ENCODE assay signal across 8 mouse cellular contexts in genomic region chr1:172490261-172490661, GRCm38 (mm10). TPM values are rescaled to one million over a fixed set of nuclear protein-coding genes. Genes with fewer than 3 reads are reported as not detected.
DNase-seq lines count a peak whose midpoint lies in the region; ATAC-seq and TF ChIP-seq lines count a peak whose summit lies in the region.

No protein-coding gene starts in this region.

- H3K9ac ChIP-seq in intestine, postnatal 0 days (ENCODE audit: low read depth, low read length) = no peak overlapping the region
- no peak overlapping the region for H3K9ac ChIP-seq in midbrain, embryonic 11.5 days (ENCODE audit: low read length)

- DNase-seq in adrenal gland, adult 18-20 months (ENCODE audit: low spot score in 2 of 2) = peak; percentile 94 to 95
- DNase-seq in embryo, embryonic 9.5 days (ENCODE audit: extremely low spot score) = peak; percentile 89
- DNase-seq in heart, adult 11 months = peak; percentile 98
- peak; percentile 91 for DNase-seq in left cerebral cortex, postnatal 4 days
- peak; percentile 99 for DNase-seq in midbrain, embryonic 11.5 days (ENCODE audit: low spot score, missing footprints)
- peak; percentile 96 for DNase-seq in right cerebral cortex, postnatal 4 days
- peak; percentile 81 to 94 for DNase-seq in urinary bladder, postnatal 4 days (ENCODE audit: low spot score in 2 of 2)

- H3K36me3 ChIP-seq in intestine, postnatal 0 days (ENCODE audit: control insufficient read depth, insufficient read depth) = peaks cover 44% of the 10 kb centered on the region
- H3K36me3 ChIP-seq in midbrain, embryonic 11.5 days (ENCODE audit: control insufficient read depth, insufficient read depth, low read length) = peaks cover 21% of the 10 kb centered on the region

- no peaks in the 10 kb centered on the region for H3K27me3 ChIP-seq in intestine, postnatal 0 days (replicated peaks; ENCODE audit: control insufficient read depth, insufficient read depth, low read length)
- H3K27me3 ChIP-seq in midbrain, embryonic 11.5 days (ENCODE audit: control insufficient read depth, insufficient read depth, low read length) = no peaks in the 10 kb centered on the region

- peak; percentile 40 for ATAC-seq in intestine, postnatal 0 days
- ATAC-seq in midbrain, embryonic 11.5 days (ENCODE audit: low FRiP score) = peak; percentile 51

- H3K4me1 ChIP-seq in intestine, postnatal 0 days (replicated peaks; ENCODE audit: control insufficient read depth, insufficient read depth, low read length) = 0 out of 2 replicates have a peak, but pooled peaks cover 3% of the 10 kb centered on the region
- peaks cover 34% of the 10 kb centered on the region for H3K4me1 ChIP-seq in midbrain, embryonic 11.5 days (ENCODE audit: control insufficient read depth, insufficient read depth, low read length)

- H3K4me3 ChIP-seq in intestine, postnatal 0 days (ENCODE audit: low read depth, low read length) = no peak overlapping the region
- 0 out of 2 replicates have a peak overlapping the region, but pooled peaks have one; percentile 4 for H3K4me3 ChIP-seq in midbrain, embryonic 11.5 days (ENCODE audit: low read depth, low read length)

- peak overlapping the region; percentile 54 for H3K4me2 ChIP-seq in intestine, postnatal 0 days (replicated peaks; ENCODE audit: low read depth)
- H3K4me2 ChIP-seq in midbrain, embryonic 11.5 days = no peak overlapping the region

- peak; percentile 99 for TF ChIP-seq CTCF in intestine, postnatal 0 days (IDR thresholded peaks at IDR 0.05; ENCODE audit: low read depth)

- peak overlapping the region; percentile 2; the same call in 1 of the 2 replicates for H3K27ac ChIP-seq in intestine, postnatal 0 days (ENCODE audit: low read depth, low read length)
- H3K27ac ChIP-seq in midbrain, embryonic 11.5 days (ENCODE audit: low read depth, low read length) = no peak overlapping the region

- 12% methylated on average over 10 of the region's 10 CpGs for WGBS in intestine, postnatal 0 days
- WGBS in midbrain, embryonic 11.5 days = 11% methylated on average over 10 of the region's 10 CpGs

- H3K9me3 ChIP-seq in intestine, postnatal 0 days (ENCODE audit: control insufficient read depth) = no peaks in the 10 kb centered on the region
- no peaks in the 10 kb centered on the region for H3K9me3 ChIP-seq in midbrain, embryonic 11.5 days (ENCODE audit: control insufficient read depth, low read length)

- intact Hi-C loops in left cerebral cortex, postnatal 4 days (cut with DNase I) = no loop called here

RNA-seq across cellular contexts. Expression of gene Igsf9, which starts 8.7 kb away (rescaled TPM):
- total RNA-seq in adrenal gland, adult 18-20 months (2021) = 1 to 10 TPM; 1.1 to 3.2 TPM
- polyA plus RNA-seq in intestine, postnatal 0 days (2015; fragmentation: Nextera tagmentation; extraction: Ambion mirVana) = 73.4 and 93.7 TPM in 2 replicates
- total RNA-seq in left cerebral cortex, postnatal 4 days (2021) = 10 to 100 TPM; 57.2 to 67.9 TPM
- 48.8 and 49.7 TPM in 2 replicates for polyA plus RNA-seq in midbrain, embryonic 11.5 days (2014; fragmentation: Nextera tagmentation; extraction: Ambion mirVana)

RNA-seq across cellular contexts. Expression of gene Tagln2, which starts 9.6 kb away (rescaled TPM):
- 10 to 100 TPM; 64.7 to 65.1 TPM for total RNA-seq in adrenal gland, adult 18-20 months (2021)
- 339 and 374 TPM in 2 replicates for polyA plus RNA-seq in intestine, postnatal 0 days (2015; fragmentation: Nextera tagmentation; extraction: Ambion mirVana)
- 10 to 100 TPM; 22.8 to 29.5 TPM for total RNA-seq in left cerebral cortex, postnatal 4 days (2021)
- 36.3 and 39.1 TPM in 2 replicates for polyA plus RNA-seq in midbrain, embryonic 11.5 days (2014; fragmentation: Nextera tagmentation; extraction: Ambion mirVana)

RNA-seq across cellular contexts. Expression of gene Slamf9, which starts 15.1 kb away (rescaled TPM):
- total RNA-seq in adrenal gland, adult 18-20 months (2021) = 1 to 10 TPM; 3.4 to 5.0 TPM
- polyA plus RNA-seq in intestine, postnatal 0 days (2015; fragmentation: Nextera tagmentation; extraction: Ambion mirVana) = 1.8 and 2.1 TPM in 2 replicates
- under 1 TPM in 1 of 2 experiments, not detected in 1; 0.26 TPM for total RNA-seq in left cerebral cortex, postnatal 4 days (2021)
- 0.12 and 0.23 TPM in 2 replicates for polyA plus RNA-seq in midbrain, embryonic 11.5 days (2014; fragmentation: Nextera tagmentation; extraction: Ambion mirVana)

RNA-seq across cellular contexts. Expression of gene Cfap45, which starts 30.3 kb away (rescaled TPM):
- under 1 TPM; 0.35 to 0.40 TPM for total RNA-seq in adrenal gland, adult 18-20 months (2021)
- polyA plus RNA-seq in intestine, postnatal 0 days (2015; fragmentation: Nextera tagmentation; extraction: Ambion mirVana) = 0.77 and 1.3 TPM in 2 replicates
- total RNA-seq in left cerebral cortex, postnatal 4 days (2021) = 1 to 10 TPM; 2.3 to 2.5 TPM
- 1.0 and 1.1 TPM in 2 replicates for polyA plus RNA-seq in midbrain, embryonic 11.5 days (2014; fragmentation: Nextera tagmentation; extraction: Ambion mirVana)

Comparison
In these comparisons a context has a peak if more than half of its experiments do, and no peak if none do; other contexts are left out.
1. RNA of gene Igsf9, which starts 8.7 kb away (total RNA-seq): 57.2 to 67.9 TPM in left cerebral cortex, postnatal 4 days; 1.1 to 3.2 TPM in adrenal gland, adult 18-20 months; every median in the first group is over 10 times any median in the second.
2. Peak in every context shown above with its lines, with median percentiles within 50 percentile points of each other: DNase-seq.